Mouse (Mus musculus) right cerebral cortex, adult 2 months (tissue): ENCODE data around the gene Slc5a3.

Experiments used
- DNase-seq, 2 experiments: peaks; one replicate each; pipeline ENCODE4 v3.0.0; 2021 to 2022; ENCODE audit warnings: low spot score in 2 of 2

The Slc5a3 gene

GRCm38 (mm10) chr16:92120899-92121531 lies 62.9 kb downstream of the Slc5a3 start:
- DNase-seq = peak; percentile 51 to 55

DNA sequence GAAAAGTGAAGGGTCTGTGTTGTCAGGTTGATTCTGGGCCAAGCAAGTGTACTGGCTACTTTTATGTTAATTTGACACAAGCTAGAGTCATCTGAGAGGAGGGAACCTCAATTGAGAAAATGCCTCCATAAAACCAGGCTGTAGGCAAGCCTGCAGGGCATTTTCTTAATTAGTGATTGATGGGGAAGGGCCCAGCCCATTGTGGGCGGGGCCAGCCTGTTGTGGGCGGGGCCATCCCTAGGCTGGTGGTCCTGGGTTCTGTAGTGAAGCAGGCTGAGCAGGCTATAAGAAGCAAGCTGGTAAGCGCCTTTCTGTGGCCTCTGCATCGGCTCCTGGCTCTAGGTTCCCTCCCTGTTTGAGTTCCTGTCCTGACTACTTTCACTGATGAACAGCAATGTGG lies 69.1 kb downstream of the Slc5a3 start:
- DNase-seq = no peak

- no peak for DNase-seq
These were observed 69.5 kb downstream of the Slc5a3 start for GRCm38 (mm10) chr16:92127666-92128065.

GRCm38 (mm10) chr16:92129843-92130242 lies 71.7 kb downstream of the Slc5a3 start:
- DNase-seq = no peak

DNA sequence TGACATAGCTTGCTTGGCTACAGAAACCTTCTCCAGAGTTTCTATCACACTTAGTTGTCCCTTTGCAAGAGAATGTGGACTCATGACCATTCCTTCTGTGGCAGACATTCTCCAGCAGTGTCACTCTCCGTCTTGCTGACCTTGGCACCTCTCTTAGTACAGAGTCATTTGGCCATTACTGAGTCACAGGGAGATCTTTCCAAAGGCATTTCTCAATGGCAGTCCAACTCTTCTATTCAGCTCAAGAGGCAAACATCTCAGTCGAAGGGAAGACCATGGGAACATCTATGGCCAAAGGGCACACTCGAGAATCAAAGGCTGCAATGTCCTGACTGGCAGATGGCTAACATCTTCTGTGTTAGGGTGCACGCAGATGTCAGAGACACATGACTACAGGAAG lies 74.4 kb downstream of the Slc5a3 start:
- no peak for DNase-seq

DNA sequence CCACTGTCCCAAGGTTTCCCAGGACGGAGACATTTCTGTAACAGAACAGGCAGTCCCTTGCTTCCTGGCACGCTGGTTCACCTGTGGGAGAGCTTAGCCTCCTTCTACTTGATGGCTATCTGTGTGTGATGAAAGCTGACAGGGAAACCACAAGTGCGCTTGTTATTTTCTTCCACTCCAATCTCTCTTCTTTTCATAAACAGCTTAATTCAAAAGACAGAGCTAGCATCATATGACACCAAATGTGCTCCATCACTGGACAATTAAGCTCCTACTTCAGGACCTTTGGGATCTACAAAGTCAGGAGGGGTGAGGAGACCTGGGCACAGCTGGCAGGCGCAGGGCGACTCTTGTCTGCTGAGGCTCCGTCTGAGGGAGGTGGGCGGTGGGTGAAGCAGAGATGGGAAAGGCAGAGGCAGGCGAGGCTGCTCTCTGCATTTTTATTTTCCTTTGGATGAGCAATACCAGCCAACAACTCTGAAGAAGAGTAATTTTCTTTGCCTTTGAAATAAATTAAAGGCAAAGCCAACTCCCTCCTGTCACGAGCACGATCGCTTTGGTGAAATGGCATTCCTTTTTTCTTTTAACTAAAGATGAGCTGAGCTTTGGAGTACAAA lies 76.1 kb downstream of the Slc5a3 start:
- peak; percentile 41 to 45 for DNase-seq

DNA sequence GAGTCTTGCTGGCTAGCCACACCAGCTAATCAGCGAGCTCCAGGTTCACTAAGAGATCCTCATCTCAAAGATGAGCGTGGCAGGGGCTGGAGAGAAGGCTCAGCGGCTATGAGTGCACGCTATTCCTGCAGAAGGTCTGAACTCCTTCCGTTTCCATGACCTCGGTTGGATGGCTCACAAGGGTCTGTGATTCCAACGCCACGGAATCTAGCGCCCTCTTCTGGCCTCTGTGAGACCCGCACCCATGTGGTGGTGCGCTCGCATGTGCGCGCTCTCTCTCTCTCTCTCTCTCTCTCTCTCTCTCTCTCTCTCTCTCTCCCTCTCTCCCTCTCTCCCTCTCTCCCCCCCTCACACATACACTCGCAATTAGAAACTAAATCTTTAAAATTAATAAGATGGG lies 78.2 kb downstream of the Slc5a3 start:
- no peak for DNase-seq
